Mouse (Mus musculus) limb, embryonic 14.5 days (tissue): ENCODE results near the gene Zfp493. TPM values are rescaled to one million over a fixed set of nuclear protein-coding genes. Genes with fewer than 3 reads are reported as not detected.
"Not testable (repeated sequence)": the region's sequence is repeated elsewhere in the genome, so short reads cannot be mapped to it uniquely, and the experiment has no call there.

Source experiments
- ATAC-seq: fragments of 200-750 bp; cut with Nextera tagmentation; 2 replicates; pipeline ENCODE4 v1.8.0; 2017; ENCODE audit warnings: low read depth, moderate number of reproducible peaks, moderate TSS enrichment; ENCODE audit not compliant: low FRiP score
- DNase-seq: peaks from one replicate; pipeline ENCODE4 v3.0.0-alpha.2; 2015; ENCODE audit warnings: low spot score
- H3K27ac ChIP-seq: fragments of 300-500 bp; sonication (generic); replicated peaks from 2 replicates; pipeline ENCODE4 v1.5.1; 2014; ENCODE audit warnings: low read depth, mild to moderate bottlenecking, low read length, moderate library complexity, mixed read lengths
- H3K27me3 ChIP-seq: fragments of 300-500 bp; sonication (generic); 2 replicates; pipeline ENCODE4 v1.6.1; 2014; ENCODE audit warnings: low read length, mixed read lengths; ENCODE audit not compliant: control insufficient read depth, insufficient read depth
- H3K36me3 ChIP-seq: fragments of 300-500 bp; sonication (generic); 2 replicates; pipeline ENCODE4 v1.6.1; 2014; ENCODE audit warnings: mild to moderate bottlenecking, low read length, moderate library complexity, mixed read lengths; ENCODE audit not compliant: control insufficient read depth, insufficient read depth
- H3K4me1 ChIP-seq: fragments of 300-500 bp; sonication (generic); 2 replicates; pipeline ENCODE4 v1.6.1; 2014; ENCODE audit warnings: antibody characterized with exemption, low read length, mixed read lengths; ENCODE audit not compliant: control insufficient read depth, insufficient read depth
- H3K4me2 ChIP-seq: fragments of 300-500 bp; sonication (generic); replicated peaks from 2 replicates; pipeline ENCODE4 v1.6.1; 2014; ENCODE audit warnings: low read depth, mild to moderate bottlenecking, low read length, moderate library complexity; ENCODE audit not compliant: severe bottlenecking
- H3K4me3 ChIP-seq: fragments of 300-500 bp; sonication (generic); replicated peaks from 2 replicates; pipeline ENCODE4 v1.5.1; 2014; ENCODE audit warnings: low read length
- H3K9ac ChIP-seq: fragments of 300-500 bp; sonication (generic); 2 replicates; pipeline ENCODE4 v1.6.1; 2014; ENCODE audit warnings: mild to moderate bottlenecking, low read depth, low read length, moderate library complexity; ENCODE audit not compliant: severe bottlenecking
- H3K9me3 ChIP-seq: fragments of 300-500 bp; sonication (generic); 2 replicates; pipeline ENCODE4 v1.6.1; 2016; ENCODE audit warnings: low read length; ENCODE audit not compliant: control insufficient read depth
- POLR2A ChIP-seq: fragments of 200-500 bp; IDR thresholded peaks from 2 replicates; pipeline ENCODE4 v1.8.0; 2012; ENCODE audit warnings: inconsistent platforms, mild to moderate bottlenecking, moderate library complexity, borderline replicate concordance; ENCODE audit not compliant: insufficient read depth, insufficient read length; ENCODE audit errors: extremely low read depth
- WGBS: fragments of 180-500 bp; shearing (Covaris S2); extraction: QIAGEN DNeasy Blood & Tissue Kit; methylation state at CpG from one replicate; pipeline ENCODE4 v1.1.7; 2014; 5-methylcytosine and 5-hydroxymethylcytosine counted together
- polyA plus RNA-seq, 2 experiments: library from polyadenylated mRNA; depleted of rRNA in 1 of 2; stranded (reverse) in 1 of 2; unstranded in 1 of 2; fragments of >200 nt; fragmentation: Nextera tagmentation in 1 of 2; extraction: Ambion mirVana in 1 of 2; gene quantifications; 2 replicates each; pipeline versions ENCODE4 v1.2.1 to v1.2.3; 2012 to 2014

Zfp493 gene
- polyA plus RNA-seq, 2 experiments = 2.5 to 2.6 TPM

GRCm38 (mm10) chr13:67830911-67831336 lies 51.4 kb downstream of the Zfp493 start, which contains the start of gene Gm10037:
TSS of gene Gm10037 (plus strand) at chr13:67831106.
- Histone ChIP-seq H3K4me1 (no peaks in the 10 kb centered on the region), H3K4me2 (peak within 1 kb of the TSS; percentile 49), H3K9ac (peak within 1 kb of the TSS; percentile 60), H3K27me3 (no peaks in the 10 kb centered on the region), H3K36me3 (peaks cover 9% of the 10 kb centered on the region), H3K27ac (no peak within 1 kb of the TSS), H3K9me3 (peaks cover 8% of the 10 kb centered on the region), H3K4me3 (peak within 1 kb of the TSS; percentile 46)
- 2% methylated on average over 14 of the region's 14 CpGs for WGBS
- no peak for TF ChIP-seq POLR2A
- DNase-seq = peak; percentile 90
- ATAC-seq = peak; percentile 87

GRCm38 (mm10) chr13:67833137-67833536 lies 53.6 kb downstream of the Zfp493 start:
- not testable (repeated sequence) for H3K9ac ChIP-seq, ATAC-seq

More at GRCm38 (mm10) chr13:67833137-67833536, 53.6 kb downstream of the Zfp493 start:
- DNase-seq, H3K4me3 ChIP-seq, H3K27ac ChIP-seq, H3K36me3 ChIP-seq, H3K27me3 ChIP-seq, H3K4me2 ChIP-seq, H3K9me3 ChIP-seq, H3K4me1 ChIP-seq: not testable (repeated sequence)

Other genes starting within 250 kb of the Zfp493 start
- 6.3 and 8.0 TPM in 2 replicates for gene Zfp748, start 225.9 kb upstream of the Zfp493 start, polyA plus RNA-seq (2012; rRNA removed)
- 12.9 and 16.1 TPM in 2 replicates for gene Zfp748, start 225.9 kb upstream of the Zfp493 start, polyA plus RNA-seq (2014; fragmentation: Nextera tagmentation; extraction: Ambion mirVana)
- gene Zfp729b, start 170.0 kb upstream of the Zfp493 start, polyA plus RNA-seq (2012; rRNA removed) = 2.1 and 3.0 TPM in 2 replicates
- 5.2 and 6.1 TPM in 2 replicates for gene Zfp729b, start 170.0 kb upstream of the Zfp493 start, polyA plus RNA-seq (2014; fragmentation: Nextera tagmentation; extraction: Ambion mirVana)
- not detected in 2 replicates for gene Gm49345, start 141.9 kb upstream of the Zfp493 start, polyA plus RNA-seq (2012; rRNA removed)
- gene Gm49345, start 141.9 kb upstream of the Zfp493 start, polyA plus RNA-seq (2014; fragmentation: Nextera tagmentation; extraction: Ambion mirVana) = not detected in 2 replicates
- 2.9 and 3.5 TPM in 2 replicates for gene Zfp729a, start 141.9 kb upstream of the Zfp493 start, polyA plus RNA-seq (2012; rRNA removed)
- 5.1 and 5.4 TPM in 2 replicates for gene Zfp729a, start 141.9 kb upstream of the Zfp493 start, polyA plus RNA-seq (2014; fragmentation: Nextera tagmentation; extraction: Ambion mirVana)
- 9.8 and 10.3 TPM in 2 replicates for gene Zfp738, start 92.6 kb upstream of the Zfp493 start, polyA plus RNA-seq (2012; rRNA removed)
- 11.5 and 11.8 TPM in 2 replicates for gene Zfp738, start 92.6 kb upstream of the Zfp493 start, polyA plus RNA-seq (2014; fragmentation: Nextera tagmentation; extraction: Ambion mirVana)
- 3.9 and 6.1 TPM in 2 replicates for gene Zfp65, start 50.5 kb upstream of the Zfp493 start, polyA plus RNA-seq (2012; rRNA removed)
- 2.8 and 3.1 TPM in 2 replicates for gene Zfp65, start 50.5 kb upstream of the Zfp493 start, polyA plus RNA-seq (2014; fragmentation: Nextera tagmentation; extraction: Ambion mirVana)
- gene Zfp85, start 24.5 kb upstream of the Zfp493 start, polyA plus RNA-seq (2012; rRNA removed) = 2.9 and 3.8 TPM in 2 replicates
- 3.8 and 6.3 TPM in 2 replicates for gene Zfp85, start 24.5 kb upstream of the Zfp493 start, polyA plus RNA-seq (2014; fragmentation: Nextera tagmentation; extraction: Ambion mirVana)
- 3.4 and 4.1 TPM in 2 replicates for gene Zfp273, start 34.0 kb downstream of the Zfp493 start, polyA plus RNA-seq (2012; rRNA removed)
- gene Zfp273, start 34.0 kb downstream of the Zfp493 start, polyA plus RNA-seq (2014; fragmentation: Nextera tagmentation; extraction: Ambion mirVana) = 6.9 and 7.6 TPM in 2 replicates
- gene Gm10037, start 51.4 kb downstream of the Zfp493 start, polyA plus RNA-seq (2012; rRNA removed) = 5.0 TPM in 2 replicates
- 3.0 and 3.7 TPM in 2 replicates for gene Gm10037, start 51.4 kb downstream of the Zfp493 start, polyA plus RNA-seq (2014; fragmentation: Nextera tagmentation; extraction: Ambion mirVana)
- not detected in 2 replicates for gene BC048507, start 83.6 kb downstream of the Zfp493 start, polyA plus RNA-seq (2012; rRNA removed)
- not detected in 2 replicates for gene BC048507, start 83.6 kb downstream of the Zfp493 start, polyA plus RNA-seq (2014; fragmentation: Nextera tagmentation; extraction: Ambion mirVana)